Mouse (Mus musculus) midbrain, embryonic 11.5 days (tissue): ENCODE measurements around the gene Rbm47. TPM values are rescaled to one million over a fixed set of nuclear protein-coding genes. Genes with fewer than 3 reads are reported as not detected.

Source experiments
- ATAC-seq: fragments of 200-750 bp; cut with Nextera tagmentation; 2 replicates; pipeline ENCODE4 v1.8.0; 2017; ENCODE audit warnings: moderate TSS enrichment, moderate library complexity; ENCODE audit not compliant: low FRiP score
- DNase-seq: peaks from one replicate; pipeline ENCODE4 v3.0.0; 2015; ENCODE audit warnings: low spot score; ENCODE audit errors: missing footprints
- H3K27ac ChIP-seq: fragments of 300-500 bp; sonication (generic); 2 replicates; pipeline ENCODE4 v1.5.1; 2014; ENCODE audit warnings: low read depth, low read length
- H3K27me3 ChIP-seq: fragments of 300-500 bp; sonication (generic); 2 replicates; pipeline ENCODE4 v1.6.1; 2014; ENCODE audit warnings: mild to moderate bottlenecking, low read length, moderate library complexity, mixed read lengths; ENCODE audit not compliant: control insufficient read depth, insufficient read depth
- H3K36me3 ChIP-seq: fragments of 300-500 bp; sonication (generic); 2 replicates; pipeline ENCODE4 v1.6.1; 2014; ENCODE audit warnings: mild to moderate bottlenecking, low read length, moderate library complexity, mixed read lengths; ENCODE audit not compliant: control insufficient read depth, insufficient read depth
- H3K4me1 ChIP-seq: fragments of 300-500 bp; sonication (generic); 2 replicates; pipeline ENCODE4 v1.6.1; 2014; ENCODE audit warnings: low read length; ENCODE audit not compliant: control insufficient read depth, insufficient read depth
- H3K4me2 ChIP-seq: fragments of 300-500 bp; sonication (generic); 2 replicates; pipeline ENCODE4 v1.6.1; 2014; ENCODE audit warnings: mild to moderate bottlenecking, moderate library complexity
- H3K4me3 ChIP-seq: fragments of 300-500 bp; sonication (generic); 2 replicates; pipeline ENCODE4 v1.5.1; 2014; ENCODE audit warnings: low read depth, low read length
- H3K9ac ChIP-seq: fragments of 300-500 bp; sonication (generic); 2 replicates; pipeline ENCODE4 v1.6.1; 2014; ENCODE audit warnings: low read length
- H3K9me3 ChIP-seq: fragments of 300-500 bp; sonication (generic); 2 replicates; pipeline ENCODE4 v1.6.1; 2016; ENCODE audit warnings: low read length; ENCODE audit not compliant: control insufficient read depth
- whole genome bisulfite sequencing: fragments of 180-500 bp; shearing (Covaris S2); extraction: QIAGEN DNeasy Blood & Tissue Kit; methylation state at CpG from one replicate; pipeline ENCODE4 v1.1.7; 2014; 5-methylcytosine and 5-hydroxymethylcytosine counted together
- polyA plus RNA-seq: library from polyadenylated mRNA; unstranded; fragments of >200 nt; fragmentation: Nextera tagmentation; extraction: Ambion mirVana; gene quantifications from 2 replicates; pipeline ENCODE4 v1.2.1, GENCODE M21; 2014

Rbm47 gene
- polyA plus RNA-seq, 1 experiment from 2014 or later: 2.1 TPM

GRCm38 (mm10) chr5:66168462-66169098, 4.3 kb downstream of the Rbm47 start:
- no peaks in the 10 kb centered on the region for H3K9me3 ChIP-seq
- no peaks in the 10 kb centered on the region for H3K4me1 ChIP-seq
- no peak for DNase-seq
- H3K27me3 ChIP-seq: no peaks in the 10 kb centered on the region
- H3K27ac ChIP-seq: no peak overlapping the region
- 87% methylated on average over 8 of the region's 8 CpGs for WGBS
- ATAC-seq: no peak
- no peak overlapping the region for H3K9ac ChIP-seq
- no peak overlapping the region for H3K4me2 ChIP-seq
- no peak overlapping the region for H3K4me3 ChIP-seq
- no peaks in the 10 kb centered on the region for H3K36me3 ChIP-seq

DNA sequence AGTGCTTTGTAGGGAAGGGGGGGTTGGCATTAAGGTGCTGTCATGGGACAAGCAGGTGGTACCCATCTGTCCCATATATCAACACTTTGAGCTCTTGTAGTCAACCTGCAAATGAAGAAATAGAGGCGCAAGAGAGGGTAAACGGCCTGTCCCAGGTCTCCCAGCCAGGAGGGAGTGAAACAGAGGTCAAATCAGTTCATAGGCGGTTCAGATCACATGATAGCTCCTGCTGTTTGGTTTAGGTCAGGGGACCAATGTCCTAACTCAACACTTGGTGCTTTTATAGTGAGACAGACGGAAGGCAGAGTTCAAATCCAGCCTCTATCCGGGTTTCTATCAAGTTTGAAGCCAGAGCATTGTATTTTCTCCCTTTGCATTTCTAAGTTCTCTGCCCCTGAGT, 6.0 kb downstream of the Rbm47 start:
- H3K9me3 ChIP-seq: no peaks in the 10 kb centered on the region
- H3K27me3 ChIP-seq: no peaks in the 10 kb centered on the region
- H3K36me3 ChIP-seq: no peaks in the 10 kb centered on the region
- no peak for DNase-seq
- no peak for ATAC-seq
- no peak overlapping the region for H3K4me2 ChIP-seq
- H3K4me3 ChIP-seq: no peak overlapping the region
- no peak overlapping the region for H3K27ac ChIP-seq
- WGBS: 83% methylated on average over 5 of the region's 5 CpGs
- H3K4me1 ChIP-seq: no peaks in the 10 kb centered on the region
- H3K9ac ChIP-seq: no peak overlapping the region

- DNase-seq (no peak), ATAC-seq (no peak)
- Histone ChIP-seq H3K4me3 (no peak overlapping the region), H3K4me1 (no peaks in the 10 kb centered on the region), H3K9ac (no peak overlapping the region), H3K27ac (no peak overlapping the region), H3K36me3 (no peaks in the 10 kb centered on the region), H3K27me3 (no peaks in the 10 kb centered on the region), H3K4me2 (no peak overlapping the region), H3K9me3 (no peaks in the 10 kb centered on the region)
- WGBS: 79% methylated on average over 4 of the region's 4 CpGs
Observed at GRCm38 (mm10) chr5:66166193-66166629, 6.7 kb downstream of the Rbm47 start.

- H3K4me2 ChIP-seq: no peak overlapping the region
- ATAC-seq (no peak), DNase-seq (no peak)
- H3K27me3 ChIP-seq: no peaks in the 10 kb centered on the region
- H3K36me3 ChIP-seq: no peaks in the 10 kb centered on the region
- H3K9ac ChIP-seq: no peak overlapping the region
- H3K4me1 ChIP-seq: no peaks in the 10 kb centered on the region
- H3K4me3 ChIP-seq: no peak overlapping the region
- no peaks in the 10 kb centered on the region for H3K9me3 ChIP-seq
- WGBS: 82% methylated on average over 8 of the region's 8 CpGs
- H3K27ac ChIP-seq: no peak overlapping the region
Observed at GRCm38 (mm10) chr5:66165748-66166147, 7.2 kb downstream of the Rbm47 start.

DNA sequence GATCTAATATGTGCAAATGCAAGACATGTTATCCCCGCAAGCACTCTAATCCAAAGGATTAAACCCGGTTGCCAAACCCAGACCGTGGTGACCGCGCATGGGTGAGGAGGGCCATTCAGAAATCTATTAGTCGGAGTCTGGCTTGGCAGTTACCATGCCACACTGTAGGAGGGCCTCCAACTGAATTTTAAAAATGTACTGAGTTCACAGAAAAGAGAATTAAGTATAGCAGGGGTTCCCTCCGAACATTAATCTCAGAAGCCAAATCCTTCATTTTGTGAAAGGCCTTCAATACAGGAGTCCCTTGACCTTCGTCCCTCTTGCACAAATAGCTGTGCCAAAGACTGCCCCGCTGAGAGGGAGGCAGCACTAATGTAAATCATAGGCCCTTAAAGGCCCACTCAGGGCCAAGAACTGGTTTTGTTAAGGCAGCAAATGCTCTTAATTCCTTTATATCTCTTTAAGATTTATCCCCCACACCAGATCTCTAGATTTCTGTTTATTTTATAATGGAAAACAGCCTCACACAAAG, 16.4 kb downstream of the Rbm47 start:
- Histone ChIP-seq H3K36me3 (no peaks in the 10 kb centered on the region), H3K27me3 (peaks cover 14% of the 10 kb centered on the region), H3K4me1 (peaks cover under 1% of the 10 kb centered on the region), H3K27ac (no peak overlapping the region), H3K9ac (no peak overlapping the region), H3K4me2 (no peak overlapping the region), H3K4me3 (no peak overlapping the region), H3K9me3 (no peaks in the 10 kb centered on the region)
- no peak for ATAC-seq
- DNase-seq: no peak
- WGBS: 52% methylated on average over 9 of the region's 9 CpGs

- WGBS: 91% methylated on average over 6 of the region's 6 CpGs
Observed at GRCm38 (mm10) chr5:66154616-66155015, 18.3 kb downstream of the Rbm47 start.

DNA sequence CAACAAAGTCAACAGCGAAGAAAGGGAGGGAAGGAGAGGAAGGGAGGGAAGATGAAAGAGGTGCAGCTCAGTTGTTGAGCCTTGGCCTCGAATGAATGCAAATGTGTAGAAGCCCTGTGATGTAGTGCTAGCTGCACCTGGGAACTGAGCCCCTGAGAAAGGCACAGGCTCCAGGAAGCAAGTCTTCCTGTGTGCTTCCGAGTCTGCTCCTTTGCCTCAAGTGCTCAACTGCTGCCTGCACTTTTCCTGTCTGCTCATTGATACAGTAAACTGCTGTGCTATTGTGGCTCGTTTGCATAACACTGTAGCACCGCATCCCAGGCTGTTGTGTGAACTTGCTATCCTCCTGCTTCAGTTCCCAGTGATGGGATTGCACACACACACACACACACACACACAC, 19.4 kb downstream of the Rbm47 start:
- DNase-seq (no peak), ATAC-seq (no peak)
- Histone ChIP-seq H3K4me3 (no peak overlapping the region), H3K9ac (no peak overlapping the region), H3K27ac (no peak overlapping the region), H3K9me3 (no peaks in the 10 kb centered on the region), H3K4me2 (no peak overlapping the region), H3K4me1 (peaks cover 14% of the 10 kb centered on the region), H3K36me3 (no peaks in the 10 kb centered on the region), H3K27me3 (peaks cover 35% of the 10 kb centered on the region)
- 41% methylated on average over 5 of the region's 5 CpGs for WGBS

More at GRCm38 (mm10) chr5:66154616-66155015, 18.3 kb downstream of the Rbm47 start:
- Histone ChIP-seq H3K27me3 (peaks cover 25% of the 10 kb centered on the region), H3K9me3 (no peaks in the 10 kb centered on the region), H3K36me3 (no peaks in the 10 kb centered on the region), H3K9ac (no peak overlapping the region), H3K4me2 (no peak overlapping the region), H3K4me1 (peaks cover 14% of the 10 kb centered on the region), H3K27ac (no peak overlapping the region), H3K4me3 (no peak overlapping the region)
- ATAC-seq (no peak), DNase-seq (no peak)

- peak; percentile 68 for ATAC-seq
- Histone ChIP-seq H3K36me3 (no peaks in the 10 kb centered on the region), H3K9me3 (no peaks in the 10 kb centered on the region), H3K4me3 (peak overlapping the region; percentile 37), H3K4me1 (peaks cover 14% of the 10 kb centered on the region), H3K27me3 (peaks cover 37% of the 10 kb centered on the region), H3K4me2 (peak overlapping the region; percentile 80), H3K27ac (no peak overlapping the region), H3K9ac (peak overlapping the region; percentile 52; the same call in 1 of the 2 replicates)
- 4% methylated on average over 37 of the region's 37 CpGs for WGBS
- DNase-seq: peak; percentile 94
Observed at GRCm38 (mm10) chr5:66151301-66152188, 21.4 kb downstream of the Rbm47 start.
